Mouse (Mus musculus) megakaryocyte, adult 5-6 weeks (primary cell): ENCODE measurements around the gene Cdpf1. TPM values are rescaled to one million over a fixed set of nuclear protein-coding genes. Genes with fewer than 3 reads are reported as not detected.

Experiments
- ATAC-seq: 2 replicates; pipeline ENCODE4 v1.8.0; 2016; ENCODE audit warnings: mild to moderate bottlenecking, inconsistent platforms; ENCODE audit not compliant: poor library complexity, severe bottlenecking
- total RNA-seq, 2 experiments: library from RNA; stranded (forward) in 1 of 2; stranded (reverse) in 1 of 2; fragments of 153-499, 151-499 nt in 1 of 2; fragments of 221-1000, 200-1000 nt in 1 of 2; gene quantifications; 2 replicates each; pipeline versions ENCODE4 v1.2.3 to v1.2.4; 2015 to 2017

Gene Cdpf1
- total RNA-seq, 2 experiments from 2014 or later = 8.3 to 14.5 TPM

- no peak for ATAC-seq
Measured at GRCm38 (mm10) chr15:85768991-85769390, 42.5 kb downstream of the Cdpf1 start.

- no peak for ATAC-seq
Measured at GRCm38 (mm10) chr15:85766677-85767076, 44.8 kb downstream of the Cdpf1 start.

- ATAC-seq = no peak
Measured at GRCm38 (mm10) chr15:85765022-85765421, 46.5 kb downstream of the Cdpf1 start.

GRCm38 (mm10) chr15:85762761-85763160 is 48.7 kb downstream of the Cdpf1 start:
- ATAC-seq = no peak

GRCm38 (mm10) chr15:85757768-85758167 is 53.7 kb downstream of the Cdpf1 start:
- ATAC-seq = no peak

Other genes starting within 250 kb of the Cdpf1 start
- gene Wnt7b, start 229.2 kb downstream of the Cdpf1 start, total RNA-seq (2015) = not detected in 2 replicates
- gene Wnt7b, start 229.2 kb downstream of the Cdpf1 start, total RNA-seq (2017) = not detected in 2 replicates
- gene Ppara, start 76.7 kb downstream of the Cdpf1 start, total RNA-seq (2015) = not detected in 2 replicates
- not detected in 2 replicates for gene Ppara, start 76.7 kb downstream of the Cdpf1 start, total RNA-seq (2017)
- gene Pkdrej, start 10.0 kb upstream of the Cdpf1 start, total RNA-seq (2015) = not detected in 2 replicates
- gene Pkdrej, start 10.0 kb upstream of the Cdpf1 start, total RNA-seq (2017) = not detected in 2 replicates
- gene Ttc38, start 20.6 kb upstream of the Cdpf1 start, total RNA-seq (2015) = 2.8 and 3.5 TPM in 2 replicates
- 4.9 and 10.7 TPM in 2 replicates for gene Ttc38, start 20.6 kb upstream of the Cdpf1 start, total RNA-seq (2017)
- 12.2 and 16.1 TPM in 2 replicates for gene Gtse1, start 48.0 kb upstream of the Cdpf1 start, total RNA-seq (2015)
- 20.0 and 20.7 TPM in 2 replicates for gene Gtse1, start 48.0 kb upstream of the Cdpf1 start, total RNA-seq (2017)
- 9.0 and 9.3 TPM in 2 replicates for gene Trmu, start 67.6 kb upstream of the Cdpf1 start, total RNA-seq (2015)
- gene Trmu, start 67.6 kb upstream of the Cdpf1 start, total RNA-seq (2017) = 8.8 and 20.9 TPM in 2 replicates
- gene Celsr1, start 222.1 kb upstream of the Cdpf1 start, total RNA-seq (2015) = 1.0 and 1.2 TPM in 2 replicates
- gene Celsr1, start 222.1 kb upstream of the Cdpf1 start, total RNA-seq (2017) = 1.2 and 4.4 TPM in 2 replicates
- 11.5 and 13.1 TPM in 2 replicates for gene Gramd4, start 246.0 kb upstream of the Cdpf1 start, total RNA-seq (2015)
- gene Gramd4, start 246.0 kb upstream of the Cdpf1 start, total RNA-seq (2017) = 36.8 and 46.0 TPM in 2 replicates